Mouse (Mus musculus) adrenal gland, adult 18-20 months (tissue): ENCODE data around the gene Tssk3. TPM values are rescaled to one million over a fixed set of nuclear protein-coding genes. Genes with fewer than 3 reads are reported as not detected.

Experiments
- DNase-seq, 2 experiments: peaks; one replicate each; pipeline ENCODE4 v3.0.0; 2021 to 2022; ENCODE audit warnings: low spot score in 2 of 2
- total RNA-seq, 2 experiments: library from RNA; stranded (reverse); gene quantifications; 1 replicate in 1 of 2; 2 replicates in 1 of 2; pipeline ENCODE4 v1.2.3; 2021

Gene Tssk3
- total RNA-seq, 2 experiments from 2014 or later, result not detected

GRCm38 (mm10) chr4:129451471-129452169 is 39.2 kb downstream of the Tssk3 start:
- no peak for DNase-seq

GRCm38 (mm10) chr4:129450851-129451250 is 40.0 kb downstream of the Tssk3 start:
- no peak for DNase-seq

DNA sequence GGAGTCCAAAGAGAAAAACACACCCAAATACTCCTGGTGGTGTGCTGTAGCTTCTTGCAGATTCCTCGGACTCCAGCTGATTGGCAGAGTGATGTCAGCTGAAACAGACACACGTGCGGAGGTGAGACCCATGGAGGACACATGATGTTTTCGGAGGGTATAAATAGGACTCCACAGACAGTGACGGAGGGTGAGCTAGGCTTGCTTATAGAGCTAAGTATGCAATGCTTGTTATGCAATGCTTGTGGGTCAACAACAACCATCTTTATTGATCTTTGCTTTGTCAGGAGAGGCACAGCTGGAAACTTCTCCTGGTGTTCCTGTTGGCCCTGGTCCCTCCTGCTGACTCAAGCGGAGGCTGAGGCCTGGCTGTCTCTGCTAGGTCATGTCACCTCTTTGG is 42.1 kb downstream of the Tssk3 start:
- DNase-seq, result no peak

DNA sequence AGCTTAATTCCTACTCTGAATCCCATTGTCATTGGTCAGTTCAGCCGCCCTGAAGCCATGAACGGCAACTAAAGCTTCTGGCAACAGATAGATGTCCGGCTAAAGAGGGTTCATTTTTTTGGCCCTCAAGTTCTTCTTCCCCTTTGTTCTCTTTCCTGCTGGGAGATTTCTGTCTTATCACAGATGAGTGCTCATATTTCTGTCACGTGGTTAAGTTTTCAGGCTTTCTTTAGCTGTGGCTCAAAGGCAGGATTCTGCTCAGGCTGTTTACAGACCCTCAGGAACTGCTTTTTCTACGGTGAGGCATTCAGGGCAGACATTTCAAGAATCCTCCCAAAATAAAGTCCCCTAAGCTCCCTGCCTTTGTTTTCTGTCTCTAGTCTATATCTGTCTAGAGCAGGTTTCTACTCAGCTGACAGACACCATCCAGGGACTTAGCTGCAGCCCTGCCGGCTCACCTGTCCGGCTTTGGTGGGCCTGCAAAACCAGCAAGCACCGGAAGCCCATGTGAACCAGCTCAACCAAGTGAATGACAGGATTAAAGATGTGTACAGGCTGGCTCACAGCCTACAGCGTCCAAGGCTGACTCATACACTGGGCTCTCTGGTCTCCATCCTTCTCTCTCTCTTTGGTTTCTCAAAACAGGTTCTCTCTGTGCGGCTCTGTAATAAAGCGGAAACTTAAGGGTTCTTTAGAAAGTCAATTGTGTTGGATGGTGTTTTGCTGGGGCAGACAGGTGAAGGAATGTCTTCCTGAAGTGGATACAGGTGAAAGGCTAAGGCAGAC is 42.9 kb downstream of the Tssk3 start:
- no peak for DNase-seq

DNA sequence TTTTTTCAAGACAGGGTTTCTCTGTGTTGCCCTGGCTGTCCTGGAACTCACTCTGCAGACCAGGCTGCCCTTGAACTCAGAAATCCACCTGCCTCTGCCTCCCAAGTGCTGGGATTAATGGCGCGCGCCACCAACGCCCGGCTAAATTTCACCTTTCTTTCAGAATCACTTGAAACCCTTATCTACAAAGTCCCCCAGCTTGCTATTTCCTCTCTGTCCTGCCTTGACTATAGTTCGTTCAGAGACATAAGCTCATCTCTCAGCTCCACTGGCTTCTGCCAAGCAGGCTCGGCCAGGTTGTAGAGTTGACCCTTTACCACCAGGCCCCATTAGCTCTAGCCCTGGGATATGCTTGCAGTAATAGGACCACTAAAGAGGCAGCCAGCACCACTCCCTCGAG is 43.5 kb downstream of the Tssk3 start:
- no peak for DNase-seq

GRCm38 (mm10) chr4:129441145-129441544 is 49.7 kb downstream of the Tssk3 start:
- DNase-seq, result no peak

DNA sequence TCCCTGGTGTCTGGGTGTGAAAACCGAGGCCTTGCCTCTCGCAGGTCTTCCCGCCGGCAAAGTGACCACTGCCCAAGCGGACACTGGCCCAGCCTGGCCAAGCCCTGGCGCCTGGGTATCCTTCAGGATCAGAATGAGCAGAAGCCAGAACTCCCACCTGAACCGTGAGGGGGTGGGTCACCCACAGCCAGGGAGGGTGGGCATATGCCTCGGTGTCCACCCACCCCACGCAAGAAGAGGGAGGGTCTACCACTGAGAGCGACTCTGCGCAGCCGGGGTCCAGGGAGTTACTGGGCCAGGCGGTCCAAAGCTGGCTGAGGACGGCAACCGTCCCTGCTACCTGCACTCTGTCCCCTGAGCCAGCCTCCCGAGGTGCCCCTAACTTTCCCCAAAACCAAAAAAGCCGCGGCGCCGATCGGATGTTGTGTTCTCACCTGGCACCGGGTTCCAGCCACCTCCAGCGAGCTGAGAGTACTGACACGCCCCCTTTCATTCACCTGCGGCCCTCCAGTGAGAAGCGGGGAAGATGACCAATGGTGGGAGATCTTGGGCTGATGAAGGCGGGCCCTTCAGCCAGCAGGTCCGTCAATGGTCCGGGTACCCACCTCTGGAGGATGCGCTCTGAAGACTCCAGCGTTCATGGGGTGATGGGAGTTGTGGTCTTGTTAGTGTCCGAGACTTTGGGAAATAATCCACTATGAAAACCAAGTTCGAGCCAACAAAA is 50.3 kb downstream of the Tssk3 start, which contains the start of gene Zbtb8b:
Zbtb8b (minus strand) TSS at position 514 of the 724 bp plus-strand sequence.
- no peak for DNase-seq

Other genes starting within 250 kb of the Tssk3 start
- 10 to 100 TPM; 18.1 to 22.1 TPM for gene C77080, start 229.6 kb downstream of the Tssk3 start, total RNA-seq
- gene Sync, start 203.4 kb downstream of the Tssk3 start, total RNA-seq, result 1 to 10 TPM in 1 of 2 experiments, under 1 TPM in 1; 0.76 to 1.5 TPM
- gene Rbbp4, start 155.7 kb downstream of the Tssk3 start, total RNA-seq, result 100 to 1,000 TPM; 128 to 132 TPM
- 10 to 100 TPM; 49.4 to 52.4 TPM for gene Zbtb8os, start 155.3 kb downstream of the Tssk3 start, total RNA-seq
- gene Zbtb8a, start 112.9 kb downstream of the Tssk3 start, total RNA-seq, result 1 to 10 TPM; 2.7 to 3.7 TPM
- under 1 TPM; 0.13 to 0.45 TPM for gene Zbtb8b, start 50.2 kb downstream of the Tssk3 start, total RNA-seq
- 10 to 100 TPM; 56.8 to 71.5 TPM for gene Bsdc1, start 29.4 kb downstream of the Tssk3 start, total RNA-seq
- gene Fam229a, start 168 bp upstream of the Tssk3 start, total RNA-seq, result not detected
- 10 to 100 TPM; 29.3 to 30.4 TPM for gene Marcksl1, start 22.6 kb upstream of the Tssk3 start, total RNA-seq
- 10 to 100 TPM; 38.9 to 48.2 TPM for gene Hdac1, start 51.7 kb upstream of the Tssk3 start, total RNA-seq
- gene Lck, start 82.6 kb upstream of the Tssk3 start, total RNA-seq, result 1 to 10 TPM; 1.8 to 2.3 TPM
- gene Fam167b, start 87.5 kb upstream of the Tssk3 start, total RNA-seq, result 10 to 100 TPM; 28.2 to 31.4 TPM
- gene Eif3i, start 109.6 kb upstream of the Tssk3 start, total RNA-seq, result 100 to 1,000 TPM; 174 to 175 TPM
- 100 to 1,000 TPM in 1 of 2 experiments, 10 to 100 TPM in 1; 84.9 to 105 TPM for gene Tmem234, start 109.6 kb upstream of the Tssk3 start, total RNA-seq
- gene Dcdc2b, start 123.2 kb upstream of the Tssk3 start, total RNA-seq, result 1 to 10 TPM; 1.5 to 1.7 TPM
- 10 to 100 TPM; 27.0 to 28.6 TPM for gene Iqcc, start 128.1 kb upstream of the Tssk3 start, total RNA-seq
- 10 to 100 TPM; 29.6 to 35.8 TPM for gene Ccdc28b, start 132.9 kb upstream of the Tssk3 start, total RNA-seq
- 10 to 100 TPM; 63.5 to 69.2 TPM for gene Txlna, start 150.0 kb upstream of the Tssk3 start, total RNA-seq
- gene Kpna6, start 181.7 kb upstream of the Tssk3 start, total RNA-seq, result 10 to 100 TPM; 92.4 to 96.3 TPM
- 10 to 100 TPM; 11.7 to 13.0 TPM for gene Tmem39b, start 205.8 kb upstream of the Tssk3 start, total RNA-seq